Mouse (Mus musculus): ENCODE data around the gene Tmcc3. TPM values are rescaled to one million over a fixed set of nuclear protein-coding genes. Genes with fewer than 3 reads are reported as not detected.

Gene Tmcc3
- total and polyA plus RNA-seq, 3 experiments, result 11.3 to 30.1 (median 23.1) TPM

- Histone ChIP-seq H3K27ac (ENCODE audit: insufficient read depth, low read depth) (no peak overlapping the region), H3K9ac (ENCODE audit: insufficient read depth, low read depth) (no peak overlapping the region), H3K36me3 (replicated peaks in 1 of 2; ENCODE audit: control insufficient read depth in 1 of 2, insufficient read depth in 1 of 2, low read length in 1 of 2) (peaks cover 18 to 58% of the 10 kb centered on the region in 2 experiments), H3K79me2 (replicated peaks; ENCODE audit: control insufficient read depth, extremely low read depth, insufficient read depth, poor library complexity, severe bottlenecking) (no peaks in the 10 kb centered on the region; the same call in 1 of the 2 replicates), H3K4me2 (ENCODE audit: insufficient read depth, low read depth, poor library complexity, severe bottlenecking) (no peak overlapping the region), H3K4me1 (ENCODE audit: control insufficient read depth in 1 of 2, insufficient read depth in 2 of 2) (peaks cover 2 to 8% of the 10 kb centered on the region in 2 experiments; a peak in 3 of 4 replicates), H3K4me3 (replicated peaks in 1 of 3; ENCODE audit: low read depth in 2 of 3, low read length in 2 of 3, poor library complexity in 1 of 3) (no peak overlapping the region), H3K9me3 (replicated peaks; ENCODE audit: low read length) (no peaks in the 10 kb centered on the region), H3K27me3 (replicated peaks) (no peaks in the 10 kb centered on the region)
- dilution Hi-C loops (cut with MboI; ENCODE audit: extremely low pct_ligation_motif_present, extremely low pct_unique_long_range_greater_than_20kb, low sequenced_read_pairs), result no loop called here
- no peak for DNase-seq (ENCODE audit: extremely low read depth)
- no peak for TF ChIP-seq IRF4 (IDR thresholded peaks at IDR 0.05; ENCODE audit: low read depth, low read length)
- in situ Hi-C loops (cut with MboI; ENCODE audit: low pct_ligation_motif_present, low pct_unique_long_range_greater_than_20kb, low sequenced_read_pairs), result no loop called here
Observed at GRCm38 (mm10) chr10:94505248-94505772, 193.6 kb downstream of the Tmcc3 start.

DNA sequence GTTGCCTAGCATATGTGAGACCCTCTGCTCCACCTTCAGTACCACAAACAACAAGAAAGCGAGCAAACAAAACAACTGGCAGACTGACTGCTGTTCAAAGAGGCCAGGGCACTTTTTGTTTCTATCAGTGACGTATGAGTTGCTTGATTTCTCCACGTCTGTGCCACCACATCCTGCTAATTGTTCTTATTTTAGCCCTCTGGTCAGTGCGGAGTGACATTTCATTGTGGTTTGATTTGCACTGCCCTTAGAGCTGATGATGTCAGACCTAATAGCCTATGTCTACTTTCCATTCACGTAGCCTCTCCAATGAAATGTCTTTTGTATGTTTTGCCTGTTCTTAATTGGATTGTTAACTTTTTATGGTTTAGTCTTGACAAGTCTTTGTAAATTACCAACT lies 197.1 kb downstream of the Tmcc3 start:
- dilution Hi-C loops (cut with MboI; ENCODE audit: extremely low pct_ligation_motif_present, extremely low pct_unique_long_range_greater_than_20kb, low sequenced_read_pairs), result no loop called here
- Histone ChIP-seq H3K27ac (ENCODE audit: insufficient read depth, low read depth) (no peak overlapping the region), H3K27me3 (replicated peaks) (no peaks in the 10 kb centered on the region), H3K79me2 (replicated peaks; ENCODE audit: control insufficient read depth, extremely low read depth, insufficient read depth, poor library complexity, severe bottlenecking) (no peaks in the 10 kb centered on the region; the same call in none of the 2 replicates), H3K9ac (ENCODE audit: insufficient read depth, low read depth) (no peak overlapping the region), H3K4me3 (replicated peaks in 1 of 3; ENCODE audit: low read depth in 2 of 3, low read length in 2 of 3, poor library complexity in 1 of 3) (no peak overlapping the region), H3K36me3 (replicated peaks in 1 of 2; ENCODE audit: control insufficient read depth in 1 of 2, insufficient read depth in 1 of 2, low read length in 1 of 2) (peaks cover 22 to 59% of the 10 kb centered on the region in 2 experiments), H3K4me2 (ENCODE audit: insufficient read depth, low read depth, poor library complexity, severe bottlenecking) (no peak overlapping the region), H3K4me1 (ENCODE audit: control insufficient read depth in 1 of 2, insufficient read depth in 2 of 2) (no peaks in the 10 kb centered on the region), H3K9me3 (replicated peaks; ENCODE audit: low read length) (no peaks in the 10 kb centered on the region)
- in situ Hi-C loops (cut with MboI; ENCODE audit: low pct_ligation_motif_present, low pct_unique_long_range_greater_than_20kb, low sequenced_read_pairs), result no loop called here
- no peak for TF ChIP-seq E2F4 (IDR thresholded peaks at IDR 0.05; ENCODE audit: insufficient replicate concordance, low read depth, low read length)
- TF ChIP-seq KAT2A (IDR thresholded peaks at IDR 0.05; ENCODE audit: insufficient replicate concordance, low read length), result no peak
- DNase-seq (ENCODE audit: extremely low read depth), result no peak

DNA sequence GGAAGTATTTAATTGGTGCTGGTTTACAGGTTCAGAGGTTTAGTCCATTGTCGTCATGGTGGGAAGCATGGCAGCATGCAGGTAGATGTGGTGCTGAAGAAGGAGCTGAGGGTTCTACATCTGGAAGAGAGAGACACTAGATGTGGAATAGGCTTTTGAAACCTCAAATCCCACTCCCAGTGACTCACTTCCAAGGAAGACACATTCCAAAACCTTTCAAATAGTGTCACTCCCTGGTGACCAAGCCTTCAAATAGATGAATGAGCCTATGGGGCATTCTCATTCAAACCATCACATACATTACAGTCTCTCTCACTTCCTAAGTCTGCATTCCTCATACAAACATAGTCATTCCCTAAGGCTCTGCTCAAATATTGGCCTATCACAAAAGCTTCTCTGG lies 201.0 kb downstream of the Tmcc3 start:
- dilution Hi-C loops (cut with MboI; ENCODE audit: extremely low pct_ligation_motif_present, extremely low pct_unique_long_range_greater_than_20kb, low sequenced_read_pairs) (no loop called here), in situ Hi-C loops (cut with MboI; ENCODE audit: low pct_ligation_motif_present, low pct_unique_long_range_greater_than_20kb, low sequenced_read_pairs) (no loop called here)
- Histone ChIP-seq H3K9ac (ENCODE audit: insufficient read depth, low read depth) (no peak overlapping the region), H3K4me3 (replicated peaks in 1 of 3; ENCODE audit: low read depth in 2 of 3, low read length in 2 of 3, poor library complexity in 1 of 3) (no peak overlapping the region), H3K4me1 (ENCODE audit: control insufficient read depth in 1 of 2, insufficient read depth in 2 of 2) (peaks cover 0 to 8% of the 10 kb centered on the region in 2 experiments; a peak in 2 of 4 replicates), H3K79me2 (replicated peaks; ENCODE audit: control insufficient read depth, extremely low read depth, insufficient read depth, poor library complexity, severe bottlenecking) (no peaks in the 10 kb centered on the region; the same call in none of the 2 replicates), H3K27ac (ENCODE audit: insufficient read depth, low read depth) (no peak overlapping the region), H3K27me3 (replicated peaks) (no peaks in the 10 kb centered on the region), H3K36me3 (replicated peaks in 1 of 2; ENCODE audit: control insufficient read depth in 1 of 2, insufficient read depth in 1 of 2, low read length in 1 of 2) (peaks cover 31 to 47% of the 10 kb centered on the region in 2 experiments), H3K9me3 (replicated peaks; ENCODE audit: low read length) (peaks cover 6% of the 10 kb centered on the region), H3K4me2 (ENCODE audit: insufficient read depth, low read depth, poor library complexity, severe bottlenecking) (no peak overlapping the region)
- TF ChIP-seq ZNF384 (IDR thresholded peaks at IDR 0.05; ENCODE audit: low read depth, low read length) (no peak), GABPA (IDR thresholded peaks at IDR 0.05; ENCODE audit: insufficient replicate concordance, low read depth, low read length) (no peak), MYC (IDR thresholded peaks at IDR 0.05; ENCODE audit: low read depth, low read length) (no peak), MAZ (IDR thresholded peaks at IDR 0.05; ENCODE audit: low read depth, low read length) (no peak), MXI1 (IDR thresholded peaks at IDR 0.05; ENCODE audit: low read depth, low read length) (no peak)
- no peak for DNase-seq (ENCODE audit: extremely low read depth)
